Mouse (Mus musculus) spleen, adult 2 months (tissue): ENCODE measurements at regions not wholly inside any gene's neighbourhood (a gene's known extent, or its start where the extent isn't known, plus 50 kb on each side); places are given as distances from the start of the nearest gene placed in this dataset.

Experiments used
- CTCF ChIP-seq: fragments of 200-500 bp; IDR thresholded peaks from 2 replicates; pipeline ENCODE4 v1.5.1; 2011; ENCODE audit warnings: mild to moderate bottlenecking, inconsistent platforms; ENCODE audit not compliant: insufficient read depth, insufficient read length, insufficient replicate concordance; ENCODE audit errors: extremely low read depth
- POLR2A ChIP-seq: fragments of 200-500 bp; IDR thresholded peaks from 2 replicates; pipeline ENCODE4 v1.6.1; 2011; ENCODE audit warnings: low read depth, low read length, inconsistent platforms

- TF ChIP-seq CTCF (no peak), POLR2A (no peak)
Observed at GRCm38 (mm10) chr1:56286386-56287045, 350.7 kb downstream of the Hsfy2 start.
